Mouse (Mus musculus): Measurements from ENCODE around the gene Cpsf4l. TPM values are rescaled to one million over a fixed set of nuclear protein-coding genes. Genes with fewer than 3 reads are reported as not detected.

Gene Cpsf4l
- polyA plus RNA-seq, 1 experiment from 2014 or later, result 0.50 TPM

- H3K9ac ChIP-seq (replicated peaks), result no peak overlapping the region
- ATAC-seq (ENCODE audit: low FRiP score, low read depth), result no peak
- 0 out of 2 replicates have a peak, but pooled peaks cover under 1% of the 10 kb centered on the region for H3K4me1 ChIP-seq
- H3K9me3 ChIP-seq, result no peaks in the 10 kb centered on the region
- H3K27me3 ChIP-seq, result no peaks in the 10 kb centered on the region
- H3K27ac ChIP-seq (replicated peaks), result no peak overlapping the region
- no peak overlapping the region for H3K4me3 ChIP-seq
- no peaks in the 10 kb centered on the region for H3K36me3 ChIP-seq
- H3K4me2 ChIP-seq (replicated peaks), result no peak overlapping the region
- WGBS, result 89% methylated on average over 2 of the region's 2 CpGs
These were observed 6.3 kb upstream of the Cpsf4l start for GRCm38 (mm10) chr11:113716132-113716531.

GRCm38 (mm10) chr11:113715078-113715674, 5.4 kb upstream of the Cpsf4l start:
- no peak overlapping the region for H3K4me2 ChIP-seq (replicated peaks)
- 70% methylated on average over 7 of the region's 7 CpGs for WGBS
- H3K4me3 ChIP-seq, result no peak overlapping the region
- no peaks in the 10 kb centered on the region for H3K9me3 ChIP-seq
- H3K4me1 ChIP-seq, result peaks cover 10% of the 10 kb centered on the region
- H3K9ac ChIP-seq (replicated peaks), result no peak overlapping the region
- H3K27me3 ChIP-seq, result no peaks in the 10 kb centered on the region
- no peak for ATAC-seq (ENCODE audit: low FRiP score, low read depth)
- no peak overlapping the region for H3K27ac ChIP-seq (replicated peaks)
- no peaks in the 10 kb centered on the region for H3K36me3 ChIP-seq

GRCm38 (mm10) chr11:113711061-113711460, 1.2 kb upstream of the Cpsf4l start:
- 0 out of 2 replicates have a peak overlapping the region, but pooled peaks have one; percentile 31 for H3K4me2 ChIP-seq (replicated peaks)
- WGBS, result 37% methylated on average over 1 of the region's 1 CpGs

GRCm38 (mm10) chr11:113710257-113710777, 500 bp upstream of the Cpsf4l start:
- peaks cover 9% of the 10 kb centered on the region; the same call in 1 of the 2 replicates for H3K36me3 ChIP-seq
- peak overlapping the region; percentile 31 for H3K4me2 ChIP-seq (replicated peaks)
- peak overlapping the region; percentile 40 for H3K9ac ChIP-seq (replicated peaks)
- H3K27me3 ChIP-seq, result peaks cover 22% of the 10 kb centered on the region
- no peaks in the 10 kb centered on the region for H3K9me3 ChIP-seq
- 0% methylated on average over 10 of the region's 10 CpGs for WGBS
- no peak overlapping the region for H3K4me3 ChIP-seq
- ATAC-seq (ENCODE audit: low FRiP score, low read depth), result peak; percentile 53
- H3K4me1 ChIP-seq, result peaks cover 23% of the 10 kb centered on the region
- H3K27ac ChIP-seq (replicated peaks), result peak overlapping the region; percentile 76

More at GRCm38 (mm10) chr11:113711061-113711460, 1.2 kb upstream of the Cpsf4l start:
- ATAC-seq (ENCODE audit: low FRiP score, low read depth), result no peak
- no peaks in the 10 kb centered on the region for H3K9me3 ChIP-seq
- H3K4me3 ChIP-seq, result no peak overlapping the region
- H3K27ac ChIP-seq (replicated peaks), result peak overlapping the region; percentile 76
- peaks cover 9% of the 10 kb centered on the region; the same call in 1 of the 2 replicates for H3K36me3 ChIP-seq
- no peak overlapping the region; the same call in 1 of the 2 replicates for H3K9ac ChIP-seq (replicated peaks)
- H3K4me1 ChIP-seq, result peaks cover 23% of the 10 kb centered on the region
- peaks cover 22% of the 10 kb centered on the region for H3K27me3 ChIP-seq

GRCm38 (mm10) chr11:113709272-113709671, 545 bp downstream of the Cpsf4l start:
- H3K9me3 ChIP-seq, result no peaks in the 10 kb centered on the region
- WGBS, result 9% methylated on average over 15 of the region's 15 CpGs
- ATAC-seq (ENCODE audit: low FRiP score, low read depth), result no peak
- peaks cover 23% of the 10 kb centered on the region for H3K4me1 ChIP-seq
- peak overlapping the region; percentile 7; the same call in 1 of the 2 replicates for H3K9ac ChIP-seq (replicated peaks)
- H3K27me3 ChIP-seq, result peaks cover 22% of the 10 kb centered on the region
- no peak overlapping the region for H3K4me3 ChIP-seq
- peak overlapping the region; percentile 76; the same call in 1 of the 2 replicates for H3K27ac ChIP-seq (replicated peaks)
- H3K4me2 ChIP-seq (replicated peaks), result peak overlapping the region; percentile 31; the same call in 1 of the 2 replicates
- H3K36me3 ChIP-seq, result peaks cover 9% of the 10 kb centered on the region; the same call in 1 of the 2 replicates

GRCm38 (mm10) chr11:113708629-113709213, 1.1 kb downstream of the Cpsf4l start:
- 47% methylated on average over 19 of the region's 19 CpGs for WGBS
- ATAC-seq (ENCODE audit: low FRiP score, low read depth), result no peak
- Histone ChIP-seq H3K9ac (replicated peaks) (peak overlapping the region; percentile 7; the same call in 1 of the 2 replicates), H3K36me3 (peaks cover 9% of the 10 kb centered on the region; the same call in 1 of the 2 replicates), H3K4me3 (no peak overlapping the region), H3K27me3 (peaks cover 22% of the 10 kb centered on the region), H3K4me2 (replicated peaks) (no peak overlapping the region), H3K27ac (replicated peaks) (no peak overlapping the region), H3K9me3 (no peaks in the 10 kb centered on the region), H3K4me1 (peaks cover 23% of the 10 kb centered on the region)

- no peak for ATAC-seq (ENCODE audit: low FRiP score, low read depth)
- 89% methylated on average over 15 of the region's 15 CpGs for WGBS
These were observed 3.7 kb downstream of the Cpsf4l start for GRCm38 (mm10) chr11:113705966-113706652.

GRCm38 (mm10) chr11:113703758-113704157, 6.1 kb downstream of the Cpsf4l start:
- Histone ChIP-seq H3K4me3 (no peak overlapping the region), H3K9me3 (no peaks in the 10 kb centered on the region), H3K4me2 (replicated peaks) (no peak overlapping the region), H3K27me3 (peaks cover 12% of the 10 kb centered on the region), H3K36me3 (peaks cover 16% of the 10 kb centered on the region; the same call in 1 of the 2 replicates), H3K9ac (replicated peaks) (no peak overlapping the region), H3K4me1 (no peaks in the 10 kb centered on the region), H3K27ac (replicated peaks) (no peak overlapping the region)
- peak; percentile 70 for ATAC-seq (ENCODE audit: low FRiP score, low read depth)
- 48% methylated on average over 5 of the region's 5 CpGs for WGBS

More at GRCm38 (mm10) chr11:113705966-113706652, 3.7 kb downstream of the Cpsf4l start:
- Histone ChIP-seq H3K4me2 (replicated peaks) (no peak overlapping the region), H3K27ac (replicated peaks) (no peak overlapping the region), H3K27me3 (peaks cover 22% of the 10 kb centered on the region), H3K4me3 (no peak overlapping the region), H3K9ac (replicated peaks) (no peak overlapping the region), H3K9me3 (no peaks in the 10 kb centered on the region), H3K36me3 (peaks cover 14% of the 10 kb centered on the region; the same call in 1 of the 2 replicates), H3K4me1 (peaks cover 22% of the 10 kb centered on the region)

GRCm38 (mm10) chr11:113699643-113700042, 10.2 kb downstream of the Cpsf4l start:
- no peak overlapping the region for H3K4me3 ChIP-seq
- no peak for ATAC-seq (ENCODE audit: low FRiP score, low read depth)
- H3K27me3 ChIP-seq, result no peaks in the 10 kb centered on the region
- WGBS, result 88% methylated on average over 7 of the region's 7 CpGs
- H3K9ac ChIP-seq (replicated peaks), result no peak overlapping the region
- H3K36me3 ChIP-seq, result peaks cover 38% of the 10 kb centered on the region
- H3K9me3 ChIP-seq, result peaks cover 3% of the 10 kb centered on the region; the same call in 1 of the 2 replicates
- no peak overlapping the region for H3K27ac ChIP-seq (replicated peaks)
- no peak overlapping the region for H3K4me2 ChIP-seq (replicated peaks)
- H3K4me1 ChIP-seq, result peaks cover 10% of the 10 kb centered on the region; the same call in 1 of the 2 replicates

GRCm38 (mm10) chr11:113698013-113698545, 11.7 kb downstream of the Cpsf4l start:
- Histone ChIP-seq H3K4me1 (peaks cover 10% of the 10 kb centered on the region; the same call in 1 of the 2 replicates), H3K27me3 (no peaks in the 10 kb centered on the region), H3K4me3 (no peak overlapping the region), H3K27ac (replicated peaks) (no peak overlapping the region), H3K4me2 (replicated peaks) (no peak overlapping the region), H3K36me3 (peaks cover 54% of the 10 kb centered on the region), H3K9ac (replicated peaks) (no peak overlapping the region), H3K9me3 (peaks cover 3% of the 10 kb centered on the region; the same call in 1 of the 2 replicates)
- ATAC-seq (ENCODE audit: low FRiP score, low read depth), result no peak
- WGBS, result 69% methylated on average over 12 of the region's 12 CpGs

- ATAC-seq (ENCODE audit: low FRiP score, low read depth), result no peak
- H3K4me3 ChIP-seq, result no peak overlapping the region
- peaks cover 10% of the 10 kb centered on the region; the same call in 1 of the 2 replicates for H3K4me1 ChIP-seq
- WGBS, result 22% methylated on average over 5 of the region's 5 CpGs
- peak overlapping the region; percentile 21; the same call in 1 of the 2 replicates for H3K27ac ChIP-seq (replicated peaks)
- no peak overlapping the region for H3K9ac ChIP-seq (replicated peaks)
- H3K36me3 ChIP-seq, result peaks cover 59% of the 10 kb centered on the region
- peaks cover 3% of the 10 kb centered on the region; the same call in 1 of the 2 replicates for H3K9me3 ChIP-seq
- H3K4me2 ChIP-seq (replicated peaks), result no peak overlapping the region
- no peaks in the 10 kb centered on the region for H3K27me3 ChIP-seq
These were observed 12.2 kb downstream of the Cpsf4l start for GRCm38 (mm10) chr11:113697571-113697970.
